Mouse (Mus musculus): Measurements from ENCODE around the gene Dnajc19.

- no peak for TF ChIP-seq GATA1 (IDR thresholded peaks at IDR 0.05; ENCODE audit: low read length)
- no peak for TF ChIP-seq TAL1 (IDR thresholded peaks at IDR 0.05; ENCODE audit: low read length)
Observed at GRCm38 (mm10) chr3:34115806-34116205, 34.7 kb upstream of the Dnajc19 start.
